Mouse (Mus musculus) lung, adult 2 months (tissue): ENCODE results near the gene Timm13. TPM values are rescaled to one million over a fixed set of nuclear protein-coding genes. Genes with fewer than 3 reads are reported as not detected.

Source experiments
- DNase-seq: peaks from one replicate; pipeline ENCODE4 v3.0.0; 2022
- H3K4me1 ChIP-seq: fragments of 200-500 bp; 2 replicates; pipeline ENCODE4 v1.6.1; 2011; ENCODE audit warnings: low read length; ENCODE audit not compliant: control insufficient read depth, insufficient read depth
- H3K4me3 ChIP-seq: fragments of 200-500 bp; replicated peaks from 2 replicates; pipeline ENCODE3; 2011; ENCODE audit warnings: low read depth, mild to moderate bottlenecking, control low read depth, low read length; ENCODE audit errors: extremely low read depth
- CTCF ChIP-seq: fragments of 200-500 bp; IDR thresholded peaks from 2 replicates; pipeline ENCODE4 v1.5.1; 2011; ENCODE audit warnings: mild to moderate bottlenecking, low read length, control low read depth; ENCODE audit not compliant: insufficient read depth
- POLR2A ChIP-seq: fragments of 200-500 bp; IDR thresholded peaks from 2 replicates; pipeline ENCODE4 v1.6.1; 2011; ENCODE audit warnings: low read depth, mild to moderate bottlenecking, control low read depth, low read length, borderline replicate concordance; ENCODE audit errors: extremely low read depth
- WGBS: fragments of 180-500 bp; shearing (Covaris S2); methylation state at CpG from one replicate; pipeline ENCODE4 v1.1.7; 2018; 5-methylcytosine and 5-hydroxymethylcytosine counted together
- polyA plus RNA-seq: library from polyadenylated mRNA; depleted of rRNA; stranded (reverse); fragments of >200 nt; gene quantifications from 2 replicates; pipeline ENCODE4 v1.2.3, GENCODE M21; 2012

Gene Timm13
- polyA plus RNA-seq, 1 experiment, result 157 TPM

GRCm38 (mm10) chr10:80876028-80876427 is 24.7 kb downstream of the Timm13 start:
- no peak overlapping the region for H3K4me3 ChIP-seq
- TF ChIP-seq POLR2A, result no peak
- peak; percentile 62 for TF ChIP-seq CTCF
- WGBS, result 28% methylated on average over 5 of the region's 5 CpGs
- DNase-seq, result peak; percentile 51
- no peaks in the 10 kb centered on the region for H3K4me1 ChIP-seq

DNA sequence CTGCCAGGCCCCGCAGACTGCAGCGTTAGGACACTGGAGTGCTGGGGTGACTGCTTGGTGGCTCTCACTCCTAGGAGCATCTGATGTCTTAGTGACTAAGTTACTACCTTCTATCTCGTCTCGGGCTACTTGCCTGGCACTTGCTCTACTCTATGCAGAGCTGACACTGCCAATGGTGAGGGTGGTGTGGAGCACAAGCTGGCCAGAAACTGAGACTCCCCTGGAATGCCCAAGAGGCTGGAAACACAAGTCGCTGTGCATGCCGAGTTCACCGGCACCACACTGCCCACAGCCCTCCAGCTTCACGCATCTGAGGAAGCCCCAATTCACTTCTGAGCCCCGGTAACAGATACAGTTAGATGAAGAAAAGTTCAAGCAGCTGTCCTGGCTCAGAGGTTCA is 26.7 kb downstream of the Timm13 start:
- 74% methylated on average over 9 of the region's 9 CpGs for WGBS
- no peak for DNase-seq
- TF ChIP-seq CTCF (no peak), POLR2A (no peak)
- Histone ChIP-seq H3K4me1 (no peaks in the 10 kb centered on the region), H3K4me3 (no peak overlapping the region)

- TF ChIP-seq POLR2A (no peak), CTCF (no peak)
- H3K4me1 ChIP-seq, result no peaks in the 10 kb centered on the region
- 29% methylated on average over 9 of the region's 9 CpGs for WGBS
- H3K4me3 ChIP-seq, result no peak within 1 kb of the TSS
- no peak for DNase-seq
Measured at GRCm38 (mm10) chr10:80871581-80871980, 29.2 kb downstream of the Timm13 start, which contains the start of gene Tmprss9. Gene Tmprss9, plus strand, starts transcription at chr10:80871848.

DNA sequence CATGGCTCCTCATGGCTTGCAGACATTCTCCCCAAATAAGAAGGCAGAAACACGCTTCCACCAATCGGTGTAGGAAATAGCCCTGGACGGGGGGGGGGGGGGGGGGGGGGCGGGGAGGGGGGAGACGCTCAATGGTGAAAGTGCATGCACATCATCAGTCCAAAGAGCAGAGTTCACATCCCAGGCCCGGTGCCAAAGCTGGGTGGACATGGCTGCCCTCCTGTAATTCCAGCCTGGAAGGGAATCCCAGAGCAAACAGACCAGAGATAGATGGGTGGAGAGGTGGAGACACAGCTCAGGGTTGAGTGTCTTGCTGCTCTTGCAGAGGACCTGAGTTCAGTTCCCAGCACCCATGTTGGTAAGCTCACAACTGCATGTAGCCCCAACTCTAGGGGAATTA is 29.8 kb downstream of the Timm13 start:
- DNase-seq, result no peak
- no peak overlapping the region for H3K4me3 ChIP-seq
- TF ChIP-seq CTCF (no peak), POLR2A (no peak)
- no peaks in the 10 kb centered on the region for H3K4me1 ChIP-seq
- 61% methylated on average over 4 of the region's 6 CpGs for WGBS

DNA sequence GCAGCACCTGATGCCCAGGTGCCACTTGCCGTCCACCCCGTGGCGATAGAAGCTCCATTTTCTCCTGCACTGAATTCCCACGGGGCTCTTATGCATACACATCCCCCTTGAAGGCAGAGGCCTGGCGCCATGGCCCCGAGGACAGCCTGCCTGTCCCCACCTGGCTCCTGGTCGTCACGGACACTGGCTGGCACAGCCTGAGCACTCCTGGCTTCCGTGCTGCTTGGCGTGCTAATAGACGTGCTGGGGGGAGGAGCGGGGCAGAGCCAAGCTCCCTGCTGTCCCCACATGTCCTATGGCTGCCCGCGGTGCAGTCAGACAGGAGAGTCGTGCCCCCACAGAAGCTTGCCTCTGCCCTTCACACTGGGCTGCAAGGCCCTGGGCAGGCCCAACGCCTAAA is 36.3 kb downstream of the Timm13 start:
- no peak for DNase-seq
- TF ChIP-seq POLR2A (no peak), CTCF (no peak)
- Histone ChIP-seq H3K4me1 (no peaks in the 10 kb centered on the region), H3K4me3 (no peak overlapping the region)
- 84% methylated on average over 16 of the region's 16 CpGs for WGBS

GRCm38 (mm10) chr10:80862305-80862704 is 38.5 kb downstream of the Timm13 start:
- TF ChIP-seq POLR2A (no peak), CTCF (no peak)
- no peaks in the 10 kb centered on the region for H3K4me1 ChIP-seq
- no peak for DNase-seq
- no peak overlapping the region for H3K4me3 ChIP-seq
- 96% methylated on average over 5 of the region's 5 CpGs for WGBS

- H3K4me3 ChIP-seq, result no peak overlapping the region
- H3K4me1 ChIP-seq, result peaks cover 5% of the 10 kb centered on the region
- no peak for TF ChIP-seq CTCF
- TF ChIP-seq POLR2A, result no peak
- WGBS, result 64% methylated on average over 7 of the region's 7 CpGs
- no peak for DNase-seq
Measured at GRCm38 (mm10) chr10:80858350-80858935, 42.3 kb downstream of the Timm13 start.

GRCm38 (mm10) chr10:80857848-80858247 is 42.9 kb downstream of the Timm13 start:
- Histone ChIP-seq H3K4me1 (peaks cover 5% of the 10 kb centered on the region), H3K4me3 (no peak overlapping the region)
- TF ChIP-seq CTCF (no peak), POLR2A (no peak)
- DNase-seq, result no peak
- WGBS, result 69% methylated on average over 3 of the region's 3 CpGs

- TF ChIP-seq CTCF (no peak), POLR2A (no peak)
- Histone ChIP-seq H3K4me3 (no peak overlapping the region), H3K4me1 (peaks cover 5% of the 10 kb centered on the region)
- WGBS, result 65% methylated on average over 8 of the region's 8 CpGs
- no peak for DNase-seq
Measured at GRCm38 (mm10) chr10:80857386-80857785, 43.4 kb downstream of the Timm13 start.

GRCm38 (mm10) chr10:80856908-80857307 is 43.9 kb downstream of the Timm13 start:
- DNase-seq, result no peak
- Histone ChIP-seq H3K4me1 (peaks cover 5% of the 10 kb centered on the region), H3K4me3 (no peak overlapping the region)
- WGBS, result 75% methylated on average over 5 of the region's 5 CpGs
- TF ChIP-seq CTCF, result no peak
- TF ChIP-seq POLR2A, result no peak
